ENCODE assay signal across 10 mouse cellular contexts in genomic region chr7:30812291-30812807, GRCm38 (mm10). TPM values are rescaled to one million over a fixed set of nuclear protein-coding genes. Genes with fewer than 3 reads are reported as not detected.
DNase-seq lines count a peak whose midpoint lies in the region; ATAC-seq and TF ChIP-seq lines count a peak whose summit lies in the region.
"Had no signal": no experiment of that assay in that cellular context is flagged by ENCODE, and none has a peak within 500 bp of the region (broad histone marks: within the 10 kb centered on the region; RNA-seq: fewer than 3 reads in every experiment).

No protein-coding gene starts in this region.

- no peaks in the 10 kb centered on the region for H3K36me3 ChIP-seq in intestine, postnatal 0 days (ENCODE audit: control insufficient read depth, insufficient read depth)
- H3K36me3 ChIP-seq in lung, embryonic 14.5 days (ENCODE audit: insufficient read depth), result no peaks in the 10 kb centered on the region

- H3K4me3 ChIP-seq in intestine, postnatal 0 days (ENCODE audit: low read depth, low read length), result no peak overlapping the region
- no peak overlapping the region for H3K4me3 ChIP-seq in lung, embryonic 14.5 days (ENCODE audit: low read depth, low read length)
- H3K4me3 ChIP-seq in cerebellum, adult 2 months (replicated peaks; ENCODE audit: insufficient read depth, low read depth, low read length), result no peak overlapping the region

- no peaks in the 10 kb centered on the region for H3K27me3 ChIP-seq in intestine, postnatal 0 days (replicated peaks; ENCODE audit: control insufficient read depth, insufficient read depth, low read length)
- no peaks in the 10 kb centered on the region for H3K27me3 ChIP-seq in lung, embryonic 14.5 days (ENCODE audit: insufficient read depth, low read length)
- no peaks in the 10 kb centered on the region for H3K27me3 ChIP-seq in cerebellum, adult 2 months (ENCODE audit: control insufficient read depth, insufficient read depth, low read length)

- no peaks in the 10 kb centered on the region for H3K9me3 ChIP-seq in intestine, postnatal 0 days (ENCODE audit: control insufficient read depth)
- H3K9me3 ChIP-seq in lung, embryonic 14.5 days (ENCODE audit: low read depth, low read length), result no peaks in the 10 kb centered on the region

- TF ChIP-seq POLR2A in cerebellum, adult 2 months (IDR thresholded peaks at IDR 0.05; ENCODE audit: borderline replicate concordance, insufficient read depth, low read length), result no peak

- peak overlapping the region; percentile 73 for H3K27ac ChIP-seq in intestine, postnatal 0 days (ENCODE audit: low read depth, low read length)
- H3K27ac ChIP-seq in lung, embryonic 14.5 days (ENCODE audit: low read depth), result peak overlapping the region; percentile 24; the same call in 1 of the 2 replicates
- no peak overlapping the region for H3K27ac ChIP-seq in cerebellum, adult 2 months (ENCODE audit: insufficient read depth, low read length)

- no peak overlapping the region for H3K9ac ChIP-seq in intestine, postnatal 0 days (ENCODE audit: low read depth, low read length)
- H3K9ac ChIP-seq in lung, embryonic 14.5 days, result no peak overlapping the region

- peak; percentile 29 to 33 for DNase-seq in cerebellum, postnatal 10 days
- DNase-seq in 416B (ENCODE audit: low read depth), result peak; percentile 100
- no peak for DNase-seq in lung, embryonic 14.5 days
- DNase-seq in adrenal gland, adult 2 months, result no peak
- DNase-seq in cerebellum, adult 2 months, result no peak
- DNase-seq in embryo, embryonic 9.5 days (ENCODE audit: extremely low spot score), result no peak

- ATAC-seq in cerebellum, adult (ENCODE audit: insufficient number of reproducible peaks, low FRiP score, low TSS enrichment), result no peak
- ATAC-seq in intestine, postnatal 0 days, result peak; percentile 71
- ATAC-seq in lung, embryonic 14.5 days (ENCODE audit: insufficient read depth), result no peak; the same call in 1 of the 2 replicates
- ATAC-seq: activated CD4-positive, CD25-positive, alpha-beta regulatory T cell, adult 4 months had no signal

- no peak for TF ChIP-seq CTCF in intestine, postnatal 0 days (IDR thresholded peaks at IDR 0.05; ENCODE audit: low read depth)
- no peak for TF ChIP-seq CTCF in lung, embryonic 14.5 days (IDR thresholded peaks at IDR 0.05; ENCODE audit: low read depth)
- no peak for TF ChIP-seq CTCF in cerebellum, adult 2 months (IDR thresholded peaks at IDR 0.05; ENCODE audit: borderline replicate concordance, insufficient read depth, low read depth, low read length)

- H3K4me1 ChIP-seq in intestine, postnatal 0 days (replicated peaks; ENCODE audit: control insufficient read depth, insufficient read depth, low read length), result 0 out of 2 replicates have a peak, but pooled peaks cover 3% of the 10 kb centered on the region
- 0 out of 2 replicates have a peak, but pooled peaks cover 3% of the 10 kb centered on the region for H3K4me1 ChIP-seq in lung, embryonic 14.5 days (ENCODE audit: insufficient read depth)
- H3K4me1 ChIP-seq in cerebellum, adult 2 months (ENCODE audit: control insufficient read depth, insufficient read depth, low read length), result no peaks in the 10 kb centered on the region

- peak overlapping the region; percentile 48 for H3K4me2 ChIP-seq in intestine, postnatal 0 days (replicated peaks; ENCODE audit: low read depth)
- H3K4me2 ChIP-seq in lung, embryonic 14.5 days, result no peak overlapping the region

- 30% methylated on average over 6 of the region's 6 CpGs for WGBS in intestine, postnatal 0 days
- 49% methylated on average over 6 of the region's 6 CpGs for WGBS in lung, embryonic 14.5 days
- 18% methylated on average over 6 of the region's 6 CpGs for whole genome bisulfite sequencing in cerebellum, adult 2 months

RNA-seq across cellular contexts. Expression of gene Ffar2, which starts 11.2 kb away (rescaled TPM):
- 12.5 and 12.6 TPM in 2 replicates for polyA plus RNA-seq in intestine, postnatal 0 days (2015; fragmentation: Nextera tagmentation; extraction: Ambion mirVana)
- 0.20 and 0.39 TPM in 2 replicates for polyA plus RNA-seq in lung, embryonic 14.5 days (2014; fragmentation: Nextera tagmentation; extraction: Ambion mirVana)
- total RNA-seq in adrenal gland, adult 2 months (2021), result 1 to 10 TPM; 1.5 to 8.9 TPM
- 5.7 and 16.5 TPM in 2 replicates for polyA plus RNA-seq in adrenal gland, adult 2 months (2012; rRNA removed)
- polyA plus RNA-seq in cerebellum, adult 2 months (2012; rRNA removed), result 0.03 TPM in 1 of 2 replicates, not detected in the other

RNA-seq across cellular contexts. Expression of gene Krtdap, which starts 24.7 kb away (rescaled TPM):
- 4.1 and 4.8 TPM in 2 replicates for polyA plus RNA-seq in intestine, postnatal 0 days (2015; fragmentation: Nextera tagmentation; extraction: Ambion mirVana)
- polyA plus RNA-seq in lung, embryonic 14.5 days (2014; fragmentation: Nextera tagmentation; extraction: Ambion mirVana), result not detected in 2 replicates
- total RNA-seq in adrenal gland, adult 2 months (2021), result not detected
- not detected in 2 replicates for polyA plus RNA-seq in adrenal gland, adult 2 months (2012; rRNA removed)
- polyA plus RNA-seq in cerebellum, adult 2 months (2012; rRNA removed), result not detected in 2 replicates
- polyA plus RNA-seq: activated CD4-positive, CD25-positive, alpha-beta regulatory T cell, adult 4 months had no signal

RNA-seq across cellular contexts. Expression of gene Ffar3, which starts 43.6 kb away (rescaled TPM):
- 0.21 and 0.47 TPM in 2 replicates for polyA plus RNA-seq in intestine, postnatal 0 days (2015; fragmentation: Nextera tagmentation; extraction: Ambion mirVana)
- polyA plus RNA-seq in lung, embryonic 14.5 days (2014; fragmentation: Nextera tagmentation; extraction: Ambion mirVana), result not detected in 2 replicates
- under 1 TPM; 0.26 to 0.59 TPM for total RNA-seq in adrenal gland, adult 2 months (2021)
- 0.30 and 1.1 TPM in 2 replicates for polyA plus RNA-seq in adrenal gland, adult 2 months (2012; rRNA removed)
- not detected in 2 replicates for polyA plus RNA-seq in cerebellum, adult 2 months (2012; rRNA removed)
- polyA plus RNA-seq: activated CD4-positive, CD25-positive, alpha-beta regulatory T cell, adult 4 months; urinary bladder, adult 2 months had no signal

RNA-seq across cellular contexts. Expression of gene Dmkn, which starts 48.8 kb away (rescaled TPM):
- 27.8 and 28.2 TPM in 2 replicates for polyA plus RNA-seq in intestine, postnatal 0 days (2015; fragmentation: Nextera tagmentation; extraction: Ambion mirVana)
- polyA plus RNA-seq in lung, embryonic 14.5 days (2014; fragmentation: Nextera tagmentation; extraction: Ambion mirVana), result 2.4 TPM in 2 replicates
- total RNA-seq in adrenal gland, adult 2 months (2021), result 1 to 10 TPM; 3.9 to 5.9 TPM
- polyA plus RNA-seq in adrenal gland, adult 2 months (2012; rRNA removed), result 3.5 and 7.6 TPM in 2 replicates
- 1.4 and 1.8 TPM in 2 replicates for polyA plus RNA-seq in cerebellum, adult 2 months (2012; rRNA removed)

RNA-seq across cellular contexts. Expression of gene Ffar1, which starts 49.0 kb away (rescaled TPM):
- 0.13 and 0.21 TPM in 2 replicates for polyA plus RNA-seq in intestine, postnatal 0 days (2015; fragmentation: Nextera tagmentation; extraction: Ambion mirVana)
- not detected in 2 replicates for polyA plus RNA-seq in lung, embryonic 14.5 days (2014; fragmentation: Nextera tagmentation; extraction: Ambion mirVana)
- total RNA-seq in adrenal gland, adult 2 months (2021), result not detected
- polyA plus RNA-seq in adrenal gland, adult 2 months (2012; rRNA removed), result not detected in 2 replicates
- not detected in 2 replicates for polyA plus RNA-seq in cerebellum, adult 2 months (2012; rRNA removed)
- polyA plus RNA-seq: urinary bladder, adult 2 months had no signal

Comparison
In these comparisons a context has a peak if more than half of its experiments do, and no peak if none do; other contexts are left out.
1. DNase-seq: peak in cerebellum, postnatal 10 days (2 of 2) and 416B (single experiment); none in lung, embryonic 14.5 days (single experiment), adrenal gland, adult 2 months (single experiment), cerebellum, adult 2 months (0 of 2) and embryo, embryonic 9.5 days (single experiment).